ENCODE assay signal across 7 mouse cellular contexts in the genomic region with DNA sequence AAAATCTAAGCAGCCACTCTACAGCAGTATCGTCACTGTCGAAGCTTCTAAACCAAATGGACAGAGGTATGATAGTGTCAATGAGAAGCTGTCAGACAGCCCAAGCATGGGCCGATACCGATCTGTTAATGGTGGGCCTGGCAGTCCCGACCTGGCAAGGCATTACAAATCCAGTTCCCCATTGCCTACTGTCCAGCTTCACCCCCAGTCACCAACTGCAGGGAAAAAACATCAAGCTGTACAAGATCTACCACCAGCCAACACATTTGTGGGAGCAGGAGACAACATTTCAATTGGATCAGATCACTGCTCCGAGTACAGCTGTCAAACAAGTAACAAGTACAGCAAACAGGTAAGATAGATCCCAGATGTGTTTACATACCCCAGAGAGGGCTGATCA. TPM values are rescaled to one million over a fixed set of nuclear protein-coding genes. Genes with fewer than 3 reads are reported as not detected.
DNase-seq lines count a peak whose midpoint lies in the region; ATAC-seq and TF ChIP-seq lines count a peak whose summit lies in the region.

No protein-coding gene starts in this region.

- 0 out of 2 replicates have a peak, but pooled peaks cover 14% of the 10 kb centered on the region for H3K4me1 ChIP-seq in heart, embryonic 15.5 days (replicated peaks)
- H3K4me1 ChIP-seq in midbrain, embryonic 10.5 days: peaks cover 29% of the 10 kb centered on the region

- peak overlapping the region; percentile 29; the same call in 1 of the 2 replicates for H3K27ac ChIP-seq in heart, embryonic 15.5 days
- H3K27ac ChIP-seq in midbrain, embryonic 10.5 days (replicated peaks): no peak overlapping the region

- peak overlapping the region; percentile 57 for H3K4me3 ChIP-seq in C2C12 (ENCODE audit: insufficient read depth, poor library complexity, severe bottlenecking)
- H3K4me3 ChIP-seq in heart, embryonic 15.5 days: peak overlapping the region; percentile 68
- peak overlapping the region; percentile 72; the same call in 1 of the 2 replicates for H3K4me3 ChIP-seq in midbrain, embryonic 10.5 days

- peak overlapping the region; percentile 91 for H3K4me2 ChIP-seq in heart, embryonic 15.5 days

- H3K79me3 ChIP-seq in C2C12 (ENCODE audit: low read depth): peaks cover 64% of the 10 kb centered on the region

- H3K9ac ChIP-seq in heart, embryonic 15.5 days: peak overlapping the region; percentile 82

- no peaks in the 10 kb centered on the region for H3K9me3 ChIP-seq in heart, embryonic 15.5 days (replicated peaks)
- H3K9me3 ChIP-seq in midbrain, embryonic 10.5 days (replicated peaks): no peaks in the 10 kb centered on the region

- 12% methylated on average over 6 of the region's 6 CpGs for WGBS in heart, embryonic 15.5 days
- WGBS in midbrain, embryonic 10.5 days: 35% methylated on average over 6 of the region's 6 CpGs

- H3K27me3 ChIP-seq in C2C12 (ENCODE audit: control insufficient read depth, insufficient read depth, insufficient read length): no peaks in the 10 kb centered on the region
- H3K27me3 ChIP-seq in heart, embryonic 15.5 days: no peaks in the 10 kb centered on the region
- peaks cover 44% of the 10 kb centered on the region for H3K27me3 ChIP-seq in midbrain, embryonic 10.5 days (ENCODE audit: low read depth, poor library complexity, severe bottlenecking)

- no peak for TF ChIP-seq CTCF in C2C12 (IDR thresholded peaks at IDR 0.05; ENCODE audit: control insufficient read depth, insufficient read depth, insufficient read length)

- H3K36me3 ChIP-seq in C2C12 (ENCODE audit: control insufficient read depth, insufficient read depth): peaks cover 3% of the 10 kb centered on the region
- H3K36me3 ChIP-seq in heart, embryonic 15.5 days: no peaks in the 10 kb centered on the region
- no peaks in the 10 kb centered on the region for H3K36me3 ChIP-seq in midbrain, embryonic 10.5 days

- H3K79me2 ChIP-seq in C2C12 (ENCODE audit: control insufficient read depth, insufficient read depth): peaks cover 90% of the 10 kb centered on the region

- ATAC-seq in heart, embryonic 15.5 days (replicated peaks; ENCODE audit: insufficient number of reproducible peaks, insufficient read depth, low FRiP score, low read depth): no peak

- DNase-seq in 416B (ENCODE audit: low read depth): peak; percentile 48
- DNase-seq in midbrain, embryonic 10.5 days (ENCODE audit: low spot score): no peak
- DNase-seq in spleen, postnatal 14 days (ENCODE audit: low spot score in 2 of 2): no peak
- no peak for DNase-seq in gastrocnemius, postnatal 25 days
- no peak for DNase-seq in spleen, postnatal 36 days (ENCODE audit: low spot score in 2 of 2)

- H3ac ChIP-seq in C2C12 (ENCODE audit: control insufficient read depth, insufficient read length, low read depth): peak overlapping the region; percentile 30

TF ChIP-seq in C2C12, 6 proteins besides CTCF, POLR2A, EP300 and RAD21:
- TF ChIP-seq MYOD1 (IDR thresholded peaks at IDR 0.05; ENCODE audit: control insufficient read depth, insufficient read length, low read depth): no peak
- TF ChIP-seq USF1 (IDR thresholded peaks at IDR 0.05; ENCODE audit: low read depth): no peak
- TF ChIP-seq MAX (IDR thresholded peaks at IDR 0.05): no peak
- no peak for TF ChIP-seq FOSL1 (IDR thresholded peaks at IDR 0.05; ENCODE audit: insufficient read depth, low read length, poor library complexity, severe bottlenecking)
- TF ChIP-seq CEBPB (IDR thresholded peaks at IDR 0.05; ENCODE audit: low read depth): no peak
- no peak for TF ChIP-seq MYOG (IDR thresholded peaks at IDR 0.05; ENCODE audit: control insufficient read depth, extremely low read depth, insufficient read length)

RNA-seq across cellular contexts. Expression of a gene that starts 4.2 kb away (rescaled TPM):
- 24.7 TPM for polyA plus RNA-seq in C2C12 (2012; fragmentation: generic; extraction: Trizol)
- 21.1 and 21.8 TPM in 2 replicates for polyA plus RNA-seq in heart, embryonic 15.5 days (2015; fragmentation: Nextera tagmentation; extraction: Ambion mirVana)
- polyA plus RNA-seq in midbrain, embryonic 10.5 days (2016; fragmentation: Nextera tagmentation; extraction: Ambion mirVana): 4.0 and 4.9 TPM in 2 replicates
- 1 to 10 TPM; 2.6 to 3.0 TPM for total RNA-seq in gastrocnemius, postnatal 25 days (2021)
